Mouse (Mus musculus): ENCODE data around the gene Zmiz1.

GRCm38 (mm10) chr14:25460801-25461675 is 2.1 kb downstream of the Zmiz1 start:
- TF ChIP-seq CTCF (IDR thresholded peaks at IDR 0.05; ENCODE audit: low read depth, low read length) = no peak
- no peak; the same call in 1 of the 2 replicates for TF ChIP-seq POLR2A (IDR thresholded peaks at IDR 0.05; ENCODE audit: borderline replicate concordance, low read depth, low read length)

All from bone marrow macrophage, adult 2 months (primary cell).